Mouse (Mus musculus): ENCODE results near the gene Stra6. TPM values are rescaled to one million over a fixed set of nuclear protein-coding genes. Genes with fewer than 3 reads are reported as not detected.

Gene Stra6
- total RNA-seq, 1 experiment: 4.5 TPM

- Histone ChIP-seq H3K36me3 (ENCODE audit: control insufficient read depth, insufficient read depth, low read length, poor library complexity, severe bottlenecking) (no peaks in the 10 kb centered on the region), H3K27ac (ENCODE audit: insufficient read depth, low read depth, low read length, poor library complexity, severe bottlenecking) (no peak overlapping the region), H3K9ac (ENCODE audit: insufficient read depth, low read depth, low read length, poor library complexity, severe bottlenecking) (no peak overlapping the region), H3K4me1 (ENCODE audit: control insufficient read depth in 2 of 2, insufficient read depth in 2 of 2, low read length in 2 of 2, poor library complexity in 1 of 2) (peaks cover 4 to 14% of the 10 kb centered on the region in 2 experiments; a peak in 3 of 4 replicates), H3K4me3 (ENCODE audit: insufficient read depth in 1 of 2, low read depth in 1 of 2, low read length in 2 of 2, poor library complexity in 1 of 2, severe bottlenecking in 1 of 2) (no peak overlapping the region), H3K9me3 (ENCODE audit: control insufficient read depth, insufficient read depth, low read depth, low read length) (no peaks in the 10 kb centered on the region)
- no peak for DNase-seq (ENCODE audit: low read depth, low spot score)
- in situ Hi-C loops (cut with MboI; ENCODE audit: low sequenced_read_pairs in 2 of 2, unreplicated experiment in 2 of 2): no loop called here
- TF ChIP-seq ZNF384 (IDR thresholded peaks at IDR 0.05; ENCODE audit: low read depth, low read length) (no peak), HCFC1 (IDR thresholded peaks at IDR 0.05; ENCODE audit: borderline replicate concordance, insufficient read depth, low read length) (no peak), ZC3H11A (IDR thresholded peaks at IDR 0.05; ENCODE audit: borderline replicate concordance, low read depth, low read length) (no peak), MAFK (IDR thresholded peaks at IDR 0.05; ENCODE audit: insufficient read depth, low read depth, low read length) (no peak), CHD2 (IDR thresholded peaks at IDR 0.05; ENCODE audit: low read depth, low read length) (no peak)
Observed at GRCm38 (mm10) chr9:58044828-58045227, 18.8 kb upstream of the Stra6 start.

GRCm38 (mm10) chr9:58045646-58046045 is 17.9 kb upstream of the Stra6 start:
- H3K36me3 ChIP-seq (ENCODE audit: control insufficient read depth, insufficient read depth, low read length, poor library complexity, severe bottlenecking): no peaks in the 10 kb centered on the region
- peaks cover 4 to 14% of the 10 kb centered on the region in 2 experiments; a peak in 3 of 4 replicates for H3K4me1 ChIP-seq (ENCODE audit: control insufficient read depth in 2 of 2, insufficient read depth in 2 of 2, low read length in 2 of 2, poor library complexity in 1 of 2)
- no peak overlapping the region for H3K4me3 ChIP-seq (ENCODE audit: insufficient read depth in 1 of 2, low read depth in 1 of 2, low read length in 2 of 2, poor library complexity in 1 of 2, severe bottlenecking in 1 of 2)
- H3K9ac ChIP-seq (ENCODE audit: insufficient read depth, low read depth, low read length, poor library complexity, severe bottlenecking): no peak overlapping the region
- TF ChIP-seq ZC3H11A (IDR thresholded peaks at IDR 0.05; ENCODE audit: borderline replicate concordance, low read depth, low read length) (no peak), CHD2 (IDR thresholded peaks at IDR 0.05; ENCODE audit: low read depth, low read length) (no peak), ZNF384 (IDR thresholded peaks at IDR 0.05; ENCODE audit: low read depth, low read length) (no peak), HCFC1 (IDR thresholded peaks at IDR 0.05; ENCODE audit: borderline replicate concordance, insufficient read depth, low read length) (no peak), MAFK (IDR thresholded peaks at IDR 0.05; ENCODE audit: insufficient read depth, low read depth, low read length) (no peak)
- H3K27ac ChIP-seq (ENCODE audit: insufficient read depth, low read depth, low read length, poor library complexity, severe bottlenecking): no peak overlapping the region
- no peak for DNase-seq (ENCODE audit: low read depth, low spot score)
- no peaks in the 10 kb centered on the region for H3K9me3 ChIP-seq (ENCODE audit: control insufficient read depth, insufficient read depth, low read depth, low read length)
- in situ Hi-C loops (cut with MboI; ENCODE audit: low sequenced_read_pairs in 2 of 2, unreplicated experiment in 2 of 2): no loop called here

DNA sequence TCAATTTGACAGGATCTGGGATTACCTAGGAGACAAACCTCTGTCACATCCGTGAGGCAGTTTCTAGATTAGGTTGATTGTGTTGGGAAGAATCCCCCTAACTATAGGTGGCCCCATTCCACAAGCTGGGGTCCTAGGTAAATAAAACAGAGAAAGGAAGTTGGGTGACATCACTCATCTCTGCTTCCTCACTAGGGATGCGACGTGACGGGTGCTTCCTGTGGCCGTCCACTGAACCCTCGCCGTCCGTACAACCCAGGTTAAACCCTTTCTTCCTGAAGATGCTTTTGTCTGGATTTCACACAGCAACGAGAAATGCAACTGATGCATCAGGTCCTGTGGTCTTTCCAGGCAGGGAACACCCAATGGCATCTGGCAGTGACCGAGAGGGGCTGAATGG is 16.5 kb upstream of the Stra6 start:
- no peak for DNase-seq (ENCODE audit: low read depth, low spot score)
- no peak overlapping the region for H3K9ac ChIP-seq (ENCODE audit: insufficient read depth, low read depth, low read length, poor library complexity, severe bottlenecking)
- no peak overlapping the region for H3K27ac ChIP-seq (ENCODE audit: insufficient read depth, low read depth, low read length, poor library complexity, severe bottlenecking)
- H3K4me1 ChIP-seq (ENCODE audit: control insufficient read depth in 2 of 2, insufficient read depth in 2 of 2, low read length in 2 of 2, poor library complexity in 1 of 2): peaks cover 2 to 8% of the 10 kb centered on the region in 2 experiments; a peak in 3 of 4 replicates
- H3K36me3 ChIP-seq (ENCODE audit: control insufficient read depth, insufficient read depth, low read length, poor library complexity, severe bottlenecking): no peaks in the 10 kb centered on the region
- TF ChIP-seq ZNF384 (IDR thresholded peaks at IDR 0.05; ENCODE audit: low read depth, low read length) (no peak), CHD2 (IDR thresholded peaks at IDR 0.05; ENCODE audit: low read depth, low read length) (no peak), ZC3H11A (IDR thresholded peaks at IDR 0.05; ENCODE audit: borderline replicate concordance, low read depth, low read length) (no peak), MAFK (IDR thresholded peaks at IDR 0.05; ENCODE audit: insufficient read depth, low read depth, low read length) (no peak), HCFC1 (IDR thresholded peaks at IDR 0.05; ENCODE audit: borderline replicate concordance, insufficient read depth, low read length) (no peak)
- no peak overlapping the region for H3K4me3 ChIP-seq (ENCODE audit: insufficient read depth in 1 of 2, low read depth in 1 of 2, low read length in 2 of 2, poor library complexity in 1 of 2, severe bottlenecking in 1 of 2)
- in situ Hi-C loops (cut with MboI; ENCODE audit: low sequenced_read_pairs in 2 of 2, unreplicated experiment in 2 of 2): no loop called here
- no peaks in the 10 kb centered on the region for H3K9me3 ChIP-seq (ENCODE audit: control insufficient read depth, insufficient read depth, low read depth, low read length)

DNA sequence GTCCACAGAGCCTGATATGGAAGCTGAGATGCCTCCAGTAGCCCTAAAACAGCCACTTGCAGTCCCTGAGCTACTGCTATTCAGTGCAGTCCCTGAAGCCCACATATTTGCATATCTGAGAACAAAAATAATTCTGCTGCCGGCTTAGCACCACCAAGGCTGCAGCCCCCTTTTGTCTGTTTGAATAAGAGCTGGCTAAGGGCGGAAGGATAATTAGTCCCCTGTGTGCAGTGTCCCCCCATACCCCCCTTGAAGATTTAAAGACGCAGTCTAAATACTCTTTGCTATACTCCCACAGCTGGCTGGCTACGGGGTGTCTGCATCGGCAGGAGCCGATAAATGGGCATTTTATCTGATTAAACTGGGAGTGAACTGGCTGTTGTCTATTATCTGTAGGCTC is 15.0 kb upstream of the Stra6 start:
- H3K4me1 ChIP-seq (ENCODE audit: control insufficient read depth in 2 of 2, insufficient read depth in 2 of 2, low read length in 2 of 2, poor library complexity in 1 of 2): peaks cover 0 to 10% of the 10 kb centered on the region in 2 experiments; a peak in 3 of 4 replicates
- TF ChIP-seq CHD2 (IDR thresholded peaks at IDR 0.05; ENCODE audit: low read depth, low read length) (no peak), MAFK (IDR thresholded peaks at IDR 0.05; ENCODE audit: insufficient read depth, low read depth, low read length) (no peak), ZC3H11A (IDR thresholded peaks at IDR 0.05; ENCODE audit: borderline replicate concordance, low read depth, low read length) (no peak), ZNF384 (IDR thresholded peaks at IDR 0.05; ENCODE audit: low read depth, low read length) (no peak), HCFC1 (IDR thresholded peaks at IDR 0.05; ENCODE audit: borderline replicate concordance, insufficient read depth, low read length) (no peak)
- no peaks in the 10 kb centered on the region for H3K36me3 ChIP-seq (ENCODE audit: control insufficient read depth, insufficient read depth, low read length, poor library complexity, severe bottlenecking)
- DNase-seq (ENCODE audit: low read depth, low spot score): no peak
- in situ Hi-C loops (cut with MboI; ENCODE audit: low sequenced_read_pairs in 2 of 2, unreplicated experiment in 2 of 2): no loop called here
- no peak overlapping the region for H3K4me3 ChIP-seq (ENCODE audit: insufficient read depth in 1 of 2, low read depth in 1 of 2, low read length in 2 of 2, poor library complexity in 1 of 2, severe bottlenecking in 1 of 2)
- H3K9me3 ChIP-seq (ENCODE audit: control insufficient read depth, insufficient read depth, low read depth, low read length): no peaks in the 10 kb centered on the region
- H3K9ac ChIP-seq (ENCODE audit: insufficient read depth, low read depth, low read length, poor library complexity, severe bottlenecking): no peak overlapping the region
- no peak overlapping the region for H3K27ac ChIP-seq (ENCODE audit: insufficient read depth, low read depth, low read length, poor library complexity, severe bottlenecking)

- in situ Hi-C loops (cut with MboI; ENCODE audit: low sequenced_read_pairs in 2 of 2, unreplicated experiment in 2 of 2): no loop called here
- no peak for TF ChIP-seq ZC3H11A (IDR thresholded peaks at IDR 0.05; ENCODE audit: borderline replicate concordance, low read depth, low read length)
- no peak for TF ChIP-seq CHD2 (IDR thresholded peaks at IDR 0.05; ENCODE audit: low read depth, low read length)
- no peak for TF ChIP-seq HCFC1 (IDR thresholded peaks at IDR 0.05; ENCODE audit: borderline replicate concordance, insufficient read depth, low read length)
- no peak for TF ChIP-seq ZNF384 (IDR thresholded peaks at IDR 0.05; ENCODE audit: low read depth, low read length)
- no peak for TF ChIP-seq MAFK (IDR thresholded peaks at IDR 0.05; ENCODE audit: insufficient read depth, low read depth, low read length)
- Histone ChIP-seq H3K36me3 (ENCODE audit: control insufficient read depth, insufficient read depth, low read length, poor library complexity, severe bottlenecking) (no peaks in the 10 kb centered on the region), H3K27ac (ENCODE audit: insufficient read depth, low read depth, low read length, poor library complexity, severe bottlenecking) (no peak overlapping the region), H3K9me3 (ENCODE audit: control insufficient read depth, insufficient read depth, low read depth, low read length) (no peaks in the 10 kb centered on the region), H3K4me3 (ENCODE audit: insufficient read depth in 1 of 2, low read depth in 1 of 2, low read length in 2 of 2, poor library complexity in 1 of 2, severe bottlenecking in 1 of 2) (no peak overlapping the region), H3K9ac (ENCODE audit: insufficient read depth, low read depth, low read length, poor library complexity, severe bottlenecking) (no peak overlapping the region), H3K4me1 (ENCODE audit: control insufficient read depth in 2 of 2, insufficient read depth in 2 of 2, low read length in 2 of 2, poor library complexity in 1 of 2) (peaks cover 0 to 12% of the 10 kb centered on the region in 2 experiments; a peak in 3 of 4 replicates)
- DNase-seq (ENCODE audit: low read depth, low spot score): no peak
Observed at GRCm38 (mm10) chr9:58049186-58049585, 14.4 kb upstream of the Stra6 start.

All from ES-E14 (cell line).